Mouse (Mus musculus) intestine, embryonic 16.5 days (tissue): ENCODE measurements around the gene Nans. TPM values are rescaled to one million over a fixed set of nuclear protein-coding genes. Genes with fewer than 3 reads are reported as not detected.

Experiments used
- ATAC-seq: fragments of 200-750 bp; cut with Nextera tagmentation; 2 replicates; pipeline ENCODE4 v1.8.0; 2017; ENCODE audit warnings: moderate TSS enrichment, moderate library complexity
- H3K27ac ChIP-seq: fragments of 300-500 bp; sonication (generic); 2 replicates; pipeline ENCODE4 v1.5.1; 2014; ENCODE audit warnings: mild to moderate bottlenecking, low read length
- H3K27me3 ChIP-seq: fragments of 300-500 bp; sonication (generic); replicated peaks from 2 replicates; pipeline ENCODE4 v1.6.1; 2014; ENCODE audit warnings: low read length, control low read depth, mixed read lengths; ENCODE audit not compliant: control insufficient read depth, insufficient read depth
- H3K36me3 ChIP-seq: fragments of 300-500 bp; sonication (generic); 2 replicates; pipeline ENCODE4 v1.6.1; 2014; ENCODE audit warnings: low read length, control low read depth; ENCODE audit not compliant: control insufficient read depth, insufficient read depth
- H3K4me1 ChIP-seq: fragments of 300-500 bp; sonication (generic); 2 replicates; pipeline ENCODE4 v1.6.1; 2014; ENCODE audit warnings: low read length, control low read depth, mixed read lengths; ENCODE audit not compliant: control insufficient read depth, insufficient read depth
- H3K4me2 ChIP-seq: fragments of 300-500 bp; sonication (generic); 2 replicates; pipeline ENCODE4 v1.6.1; 2014; ENCODE audit warnings: low read depth, low read length, control low read depth
- H3K4me3 ChIP-seq: fragments of 300-500 bp; sonication (generic); 2 replicates; pipeline ENCODE4 v1.5.1; 2014; ENCODE audit warnings: mild to moderate bottlenecking, low read length
- H3K9ac ChIP-seq: fragments of 300-500 bp; sonication (generic); 2 replicates; pipeline ENCODE4 v1.6.1; 2014; ENCODE audit warnings: low read depth, low read length
- H3K9me3 ChIP-seq: fragments of 300-500 bp; sonication (generic); 2 replicates; pipeline ENCODE4 v1.6.1; 2016; ENCODE audit warnings: low read length, control low read depth; ENCODE audit not compliant: control insufficient read depth
- WGBS: fragments of 180-500 bp; shearing (Covaris S2); extraction: QIAGEN DNeasy Blood & Tissue Kit; methylation state at CpG from one replicate; pipeline ENCODE4 v1.1.7; 2014; 5-methylcytosine and 5-hydroxymethylcytosine counted together
- polyA plus RNA-seq: library from polyadenylated mRNA; unstranded; fragments of >200 nt; fragmentation: Nextera tagmentation; extraction: Ambion mirVana; gene quantifications from 2 replicates; pipeline ENCODE4 v1.2.1, GENCODE M21; 2015

Nans gene
- polyA plus RNA-seq, 1 experiment from 2014 or later: 120 TPM

DNA sequence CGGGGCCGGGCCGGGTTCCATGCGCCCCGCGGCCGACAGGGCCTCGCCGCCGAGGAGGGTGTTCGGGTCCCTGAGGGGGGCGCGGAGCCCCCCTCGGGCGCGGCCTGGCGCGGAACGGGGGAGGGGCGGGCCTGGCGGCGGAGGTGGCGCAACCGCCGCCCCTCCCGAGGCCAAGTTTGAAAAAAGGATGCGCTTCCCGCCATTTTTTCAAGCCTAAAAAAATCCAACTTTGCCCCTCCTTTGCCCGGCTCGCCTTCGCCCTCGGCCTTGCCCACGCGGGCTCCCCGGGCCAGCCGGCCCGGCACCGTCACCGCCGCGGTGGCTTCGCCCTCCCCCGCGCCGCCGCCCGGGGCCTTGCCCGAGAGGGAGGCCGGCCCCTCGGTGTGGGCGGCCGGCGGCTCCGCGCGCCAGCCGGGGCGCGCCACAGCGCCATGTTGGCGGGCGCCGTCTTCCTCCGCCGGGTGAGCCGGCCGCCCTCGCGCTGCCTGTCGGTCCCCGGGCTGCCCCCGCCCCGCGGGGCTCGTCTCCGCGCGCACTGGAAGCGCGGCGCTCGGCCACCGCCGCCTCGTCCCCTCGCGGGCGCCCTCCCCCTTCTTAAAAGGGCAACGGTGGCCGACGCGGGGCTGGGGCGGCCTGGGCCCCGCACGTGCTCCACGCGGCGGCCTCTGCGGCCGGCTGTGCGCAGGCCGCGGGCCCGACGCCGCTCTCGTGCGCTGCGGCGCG is 37.1 kb upstream of the Nans start:
- no peaks in the 10 kb centered on the region for H3K27me3 ChIP-seq
- peak overlapping the region; percentile 99 for H3K9ac ChIP-seq
- peak; percentile 34 for ATAC-seq
- peak overlapping the region; percentile 76 for H3K4me2 ChIP-seq
- peak overlapping the region; percentile 99 for H3K27ac ChIP-seq
- no peaks in the 10 kb centered on the region for H3K36me3 ChIP-seq
- H3K9me3 ChIP-seq: no peaks in the 10 kb centered on the region
- H3K4me1 ChIP-seq: peaks cover 34% of the 10 kb centered on the region
- WGBS: under 1% methylated on average over 91 of the region's 111 CpGs
- peak overlapping the region; percentile 93 for H3K4me3 ChIP-seq

- Histone ChIP-seq H3K27me3 (no peaks in the 10 kb centered on the region), H3K9ac (peak overlapping the region; percentile 99), H3K9me3 (no peaks in the 10 kb centered on the region), H3K27ac (peak overlapping the region; percentile 99), H3K4me3 (peak overlapping the region; percentile 93), H3K36me3 (no peaks in the 10 kb centered on the region), H3K4me1 (peaks cover 34% of the 10 kb centered on the region), H3K4me2 (peak overlapping the region; percentile 76)
- peak; percentile 39 for ATAC-seq
- 0% methylated on average over 19 of the region's 19 CpGs for WGBS
These were observed 36.6 kb upstream of the Nans start for GRCm38 (mm10) chr4:46452481-46452850.

DNA sequence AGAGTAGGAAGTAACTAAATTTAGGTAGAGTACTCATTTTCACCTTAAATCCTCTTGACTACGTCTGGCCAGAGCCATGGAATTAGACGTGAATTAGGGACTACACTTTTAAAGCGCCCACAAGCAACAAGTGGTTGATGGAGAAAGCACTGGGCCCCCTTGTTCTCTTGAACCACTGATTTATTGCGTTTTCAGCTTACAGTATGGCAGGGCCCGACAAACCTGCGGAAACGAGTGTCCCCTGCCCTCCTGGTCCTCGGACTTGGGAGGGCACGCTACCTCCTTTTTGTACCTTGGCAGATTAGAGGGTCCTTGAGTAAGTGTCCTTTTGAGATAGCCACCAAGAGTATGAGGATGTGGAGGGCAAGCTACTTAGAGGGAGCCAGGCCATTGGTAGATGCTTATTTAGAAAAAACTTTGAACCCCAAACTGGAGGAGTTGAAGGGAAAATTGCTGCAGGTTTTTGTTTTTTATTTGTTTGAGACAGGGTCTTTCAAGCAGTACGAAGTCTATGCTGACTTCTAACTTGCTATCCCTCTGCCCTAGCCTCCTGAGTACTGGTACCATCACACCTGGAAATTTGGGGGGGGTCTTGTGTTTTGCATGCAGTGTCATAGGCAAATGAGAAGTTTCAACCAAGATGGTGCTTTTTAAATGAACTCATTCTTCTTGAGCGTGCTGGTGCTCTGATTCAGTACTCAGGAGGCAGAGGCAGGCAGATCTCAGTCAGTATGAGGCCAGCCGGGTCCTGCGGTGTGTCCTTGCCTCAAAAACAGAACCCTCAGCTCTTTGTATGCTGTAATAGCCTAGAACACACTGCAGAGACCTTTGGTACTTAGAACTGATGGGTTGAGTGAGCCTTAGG is 36.0 kb upstream of the Nans start:
- Histone ChIP-seq H3K4me2 (peak overlapping the region; percentile 76), H3K36me3 (no peaks in the 10 kb centered on the region), H3K4me3 (peak overlapping the region; percentile 93), H3K4me1 (peaks cover 36% of the 10 kb centered on the region), H3K9ac (peak overlapping the region; percentile 99), H3K9me3 (no peaks in the 10 kb centered on the region), H3K27ac (peak overlapping the region; percentile 99), H3K27me3 (no peaks in the 10 kb centered on the region)
- no peak for ATAC-seq
- WGBS: 35% methylated on average over 13 of the region's 13 CpGs

DNA sequence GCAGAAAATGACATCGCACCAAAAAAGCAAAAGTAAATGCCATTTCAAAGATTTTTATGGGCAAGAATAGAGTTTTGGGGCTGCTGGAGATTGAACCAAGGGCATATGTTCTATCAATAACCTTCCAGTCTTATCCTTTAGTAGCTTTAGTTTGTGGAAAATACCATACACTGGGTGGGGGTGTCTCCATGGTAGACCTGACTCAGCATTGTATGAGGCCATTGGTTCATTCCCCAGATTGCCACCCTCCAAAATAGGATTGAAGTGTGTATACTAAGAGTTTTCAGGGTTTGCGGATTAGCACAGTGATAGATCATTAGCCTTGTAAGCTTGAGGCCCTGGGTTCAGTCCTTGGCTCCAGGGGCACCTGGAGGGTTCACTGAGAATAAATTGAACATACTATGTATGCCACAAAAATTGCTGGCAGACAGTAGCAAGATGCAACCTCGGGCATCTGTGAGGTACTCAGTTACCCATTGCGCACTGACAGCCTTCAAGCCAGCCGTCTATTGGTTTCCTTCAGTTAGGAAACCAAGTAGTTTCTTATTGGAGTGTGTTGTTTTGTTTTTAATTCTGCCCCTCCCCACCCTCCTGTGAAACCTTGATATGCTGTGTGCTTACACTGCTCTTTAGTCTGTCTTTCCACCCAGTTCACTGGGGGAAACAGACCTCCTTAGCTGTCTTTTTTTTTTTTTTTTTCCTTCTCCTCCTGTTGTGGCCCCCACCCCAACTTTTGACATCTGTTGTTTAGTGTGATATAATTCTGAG is 34.8 kb upstream of the Nans start:
- Histone ChIP-seq H3K9ac (no peak overlapping the region), H3K4me3 (no peak overlapping the region), H3K36me3 (no peaks in the 10 kb centered on the region), H3K9me3 (no peaks in the 10 kb centered on the region), H3K27ac (no peak overlapping the region), H3K27me3 (no peaks in the 10 kb centered on the region), H3K4me2 (peak overlapping the region; percentile 76; the same call in 1 of the 2 replicates), H3K4me1 (peaks cover 38% of the 10 kb centered on the region)
- WGBS: 68% methylated on average over 5 of the region's 5 CpGs
- ATAC-seq: no peak

GRCm38 (mm10) chr4:46456762-46457161 is 32.3 kb upstream of the Nans start:
- H3K36me3 ChIP-seq: peaks cover 6% of the 10 kb centered on the region

DNA sequence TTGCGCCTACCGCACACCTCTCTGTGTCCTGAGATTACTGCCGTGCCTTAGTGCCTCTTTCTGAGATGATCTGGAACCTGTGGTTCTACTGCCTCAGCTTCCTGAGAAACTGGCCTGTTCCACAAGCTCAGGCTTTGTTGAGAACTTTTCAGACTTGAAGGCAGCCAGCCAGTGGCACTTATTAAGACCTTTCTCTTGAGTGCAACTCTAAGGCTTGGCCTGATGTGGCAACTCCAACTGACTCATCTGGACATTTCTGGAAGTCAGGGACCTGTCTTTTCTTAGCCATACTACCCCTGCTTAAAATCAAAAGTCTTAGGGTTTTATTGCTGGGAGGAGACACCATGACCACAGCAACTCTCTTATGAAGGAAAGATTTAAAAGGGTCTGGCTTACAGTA is 31.9 kb upstream of the Nans start:
- Histone ChIP-seq H3K4me3 (no peak overlapping the region), H3K4me2 (no peak overlapping the region), H3K27ac (no peak overlapping the region), H3K9me3 (no peaks in the 10 kb centered on the region), H3K9ac (no peak overlapping the region), H3K4me1 (peaks cover 38% of the 10 kb centered on the region), H3K27me3 (no peaks in the 10 kb centered on the region), H3K36me3 (peaks cover 6% of the 10 kb centered on the region)
- no peak for ATAC-seq
- 89% methylated on average over 3 of the region's 3 CpGs for WGBS

More at GRCm38 (mm10) chr4:46456762-46457161, 32.3 kb upstream of the Nans start:
- Histone ChIP-seq H3K27ac (no peak overlapping the region), H3K4me3 (no peak overlapping the region), H3K27me3 (no peaks in the 10 kb centered on the region), H3K4me1 (peaks cover 38% of the 10 kb centered on the region), H3K9me3 (no peaks in the 10 kb centered on the region), H3K4me2 (no peak overlapping the region), H3K9ac (no peak overlapping the region)
- WGBS: 80% methylated on average over 4 of the region's 4 CpGs
- ATAC-seq: no peak

DNA sequence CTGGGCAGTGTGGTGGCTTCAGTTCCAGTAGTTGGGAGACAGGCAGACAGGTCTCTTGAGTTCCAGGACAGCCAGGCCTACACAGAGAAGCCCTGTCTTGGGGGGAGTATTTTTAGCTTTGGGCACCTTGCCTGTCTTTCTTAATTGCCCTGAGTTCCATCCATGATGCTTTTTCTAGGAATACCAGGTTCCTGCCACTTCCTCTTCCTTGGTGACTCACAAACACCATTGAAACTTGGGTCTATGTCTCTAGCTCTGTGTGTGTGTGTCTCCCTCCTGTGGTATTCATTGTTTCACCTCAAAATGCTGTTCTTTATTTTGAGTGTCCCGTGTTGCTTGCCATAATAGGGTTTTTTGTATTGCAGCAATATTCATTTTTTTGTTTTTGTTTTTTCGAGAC is 30.6 kb upstream of the Nans start:
- WGBS: 88% methylated on average over 2 of the region's 2 CpGs

GRCm38 (mm10) chr4:46463130-46463830 is 25.8 kb upstream of the Nans start:
- H3K36me3 ChIP-seq: peaks cover 22% of the 10 kb centered on the region
- ATAC-seq: peak; percentile 62; the same call in 1 of the 2 replicates
- no peak overlapping the region for H3K27ac ChIP-seq
- 84% methylated on average over 7 of the region's 7 CpGs for WGBS
- H3K27me3 ChIP-seq: no peaks in the 10 kb centered on the region
- H3K9me3 ChIP-seq: no peaks in the 10 kb centered on the region
- no peak overlapping the region for H3K4me2 ChIP-seq
- no peaks in the 10 kb centered on the region; the same call in 1 of the 2 replicates for H3K4me1 ChIP-seq
- no peak overlapping the region for H3K4me3 ChIP-seq
- no peak overlapping the region for H3K9ac ChIP-seq

More for the DNA sequence above, 30.6 kb upstream of the Nans start:
- Histone ChIP-seq H3K27ac (no peak overlapping the region), H3K4me2 (no peak overlapping the region), H3K9me3 (no peaks in the 10 kb centered on the region), H3K4me1 (peaks cover 28% of the 10 kb centered on the region), H3K27me3 (no peaks in the 10 kb centered on the region), H3K36me3 (peaks cover 6% of the 10 kb centered on the region), H3K9ac (no peak overlapping the region), H3K4me3 (no peak overlapping the region)
- ATAC-seq: no peak
